Mouse (Mus musculus): Measurements from ENCODE around the gene Eya3. TPM values are rescaled to one million over a fixed set of nuclear protein-coding genes. Genes with fewer than 3 reads are reported as not detected.
"Not testable (repeated sequence)": the region's sequence is repeated elsewhere in the genome, so short reads cannot be mapped to it uniquely, and the experiment has no call there.

The Eya3 gene
- polyA plus RNA-seq (2015; fragmentation: Nextera tagmentation; extraction: Ambion mirVana), result 26.2 and 33.4 TPM in 2 replicates

GRCm38 (mm10) chr4:132638461-132639190 lies at the start of gene Eya3:
Gene Eya3, plus strand, starts transcription at chr4:132638987.
- no peaks in the 10 kb centered on the region for H3K27me3 ChIP-seq
- H3K9ac ChIP-seq, result peak within 1 kb of the TSS; percentile 86
- peak; percentile 99 for ATAC-seq (replicated peaks; ENCODE audit: low FRiP score)
- peaks cover 14% of the 10 kb centered on the region for H3K4me1 ChIP-seq
- peak within 1 kb of the TSS; percentile 78 for H3K4me2 ChIP-seq
- H3K9me3 ChIP-seq (replicated peaks), result no peaks in the 10 kb centered on the region
- H3K4me3 ChIP-seq (replicated peaks), result peak within 1 kb of the TSS; percentile 97
- under 1% methylated on average over 41 of the region's 41 CpGs for WGBS
- H3K36me3 ChIP-seq, result peaks cover 15% of the 10 kb centered on the region
- H3K27ac ChIP-seq, result peak within 1 kb of the TSS; percentile 89

- no peak overlapping the region for H3K4me2 ChIP-seq
- H3K9me3 ChIP-seq (replicated peaks), result no peaks in the 10 kb centered on the region
- no peak overlapping the region for H3K27ac ChIP-seq
- H3K36me3 ChIP-seq, result no peaks in the 10 kb centered on the region
- no peaks in the 10 kb centered on the region for H3K27me3 ChIP-seq
- 85% methylated on average over 10 of the region's 10 CpGs for WGBS
- H3K9ac ChIP-seq, result no peak overlapping the region
- no peak overlapping the region for H3K4me3 ChIP-seq (replicated peaks)
- H3K4me1 ChIP-seq, result 0 out of 2 replicates have a peak, but pooled peaks cover 4% of the 10 kb centered on the region
- ATAC-seq (replicated peaks; ENCODE audit: low FRiP score), result no peak
Observed at GRCm38 (mm10) chr4:132590642-132591041, 48.1 kb upstream of the Eya3 start.

- Histone ChIP-seq H3K27me3 (no peaks in the 10 kb centered on the region), H3K9me3 (replicated peaks) (no peaks in the 10 kb centered on the region), H3K36me3 (no peaks in the 10 kb centered on the region), H3K4me1 (0 out of 2 replicates have a peak, but pooled peaks cover 4% of the 10 kb centered on the region), H3K4me2 (no peak overlapping the region), H3K27ac (no peak overlapping the region), H3K4me3 (replicated peaks) (no peak overlapping the region), H3K9ac (no peak overlapping the region)
- ATAC-seq (replicated peaks; ENCODE audit: low FRiP score), result no peak
- WGBS, result 90% methylated on average over 9 of the region's 9 CpGs
Observed at GRCm38 (mm10) chr4:132592958-132593357, 45.8 kb upstream of the Eya3 start.

- Histone ChIP-seq H3K4me3 (replicated peaks) (no peak overlapping the region), H3K27ac (no peak overlapping the region), H3K9ac (no peak overlapping the region), H3K4me1 (0 out of 2 replicates have a peak, but pooled peaks cover 4% of the 10 kb centered on the region), H3K36me3 (no peaks in the 10 kb centered on the region), H3K27me3 (no peaks in the 10 kb centered on the region), H3K9me3 (replicated peaks) (no peaks in the 10 kb centered on the region), H3K4me2 (no peak overlapping the region)
- 52% methylated on average over 4 of the region's 4 CpGs for WGBS
- no peak for ATAC-seq (replicated peaks; ENCODE audit: low FRiP score)
Observed at GRCm38 (mm10) chr4:132594191-132594590, 44.6 kb upstream of the Eya3 start.

- no peak for ATAC-seq (replicated peaks; ENCODE audit: low FRiP score)
- Histone ChIP-seq H3K4me1 (0 out of 2 replicates have a peak, but pooled peaks cover 4% of the 10 kb centered on the region), H3K4me3 (replicated peaks) (no peak overlapping the region), H3K9me3 (replicated peaks) (no peaks in the 10 kb centered on the region), H3K27me3 (no peaks in the 10 kb centered on the region), H3K9ac (no peak overlapping the region), H3K27ac (no peak overlapping the region), H3K36me3 (no peaks in the 10 kb centered on the region), H3K4me2 (no peak overlapping the region)
- 77% methylated on average over 2 of the region's 2 CpGs for WGBS
Observed at GRCm38 (mm10) chr4:132598861-132599260, 39.9 kb upstream of the Eya3 start.

- Histone ChIP-seq H3K4me2 (no peak overlapping the region), H3K27me3 (no peaks in the 10 kb centered on the region), H3K9ac (no peak overlapping the region), H3K4me1 (no peaks in the 10 kb centered on the region), H3K9me3 (replicated peaks) (no peaks in the 10 kb centered on the region), H3K27ac (no peak overlapping the region), H3K4me3 (replicated peaks) (no peak overlapping the region), H3K36me3 (no peaks in the 10 kb centered on the region)
- ATAC-seq (replicated peaks; ENCODE audit: low FRiP score), result no peak
- WGBS, result 67% methylated on average over 3 of the region's 3 CpGs
Observed at GRCm38 (mm10) chr4:132599764-132600163, 39.0 kb upstream of the Eya3 start.

GRCm38 (mm10) chr4:132600465-132600864 lies 38.3 kb upstream of the Eya3 start:
- no peaks in the 10 kb centered on the region for H3K4me1 ChIP-seq
- no peaks in the 10 kb centered on the region for H3K27me3 ChIP-seq
- H3K36me3 ChIP-seq, result no peaks in the 10 kb centered on the region
- WGBS, result 80% methylated on average over 6 of the region's 6 CpGs
- no peak overlapping the region for H3K27ac ChIP-seq
- H3K9ac ChIP-seq, result no peak overlapping the region
- ATAC-seq (replicated peaks; ENCODE audit: low FRiP score), result no peak
- no peak overlapping the region for H3K4me2 ChIP-seq
- H3K9me3 ChIP-seq (replicated peaks), result no peaks in the 10 kb centered on the region
- no peak overlapping the region for H3K4me3 ChIP-seq (replicated peaks)

- not testable (repeated sequence) for H3K27ac ChIP-seq; H3K4me3 ChIP-seq (replicated peaks); H3K4me2 ChIP-seq; H3K27me3 ChIP-seq; H3K9ac ChIP-seq; H3K9me3 ChIP-seq (replicated peaks); H3K36me3 ChIP-seq; H3K4me1 ChIP-seq; ATAC-seq (replicated peaks; ENCODE audit: low FRiP score)
- WGBS, result 84% methylated on average over 5 of the region's 5 CpGs
Observed at GRCm38 (mm10) chr4:132601242-132601641, 37.5 kb upstream of the Eya3 start.

- Histone ChIP-seq H3K9ac (no peak overlapping the region), H3K9me3 (replicated peaks) (no peaks in the 10 kb centered on the region), H3K27me3 (no peaks in the 10 kb centered on the region), H3K27ac (no peak overlapping the region), H3K4me1 (0 out of 2 replicates have a peak, but pooled peaks cover 3% of the 10 kb centered on the region), H3K36me3 (no peaks in the 10 kb centered on the region), H3K4me2 (no peak overlapping the region), H3K4me3 (replicated peaks) (no peak overlapping the region)
- WGBS, result 84% methylated on average over 4 of the region's 4 CpGs
- ATAC-seq (replicated peaks; ENCODE audit: low FRiP score), result no peak
Observed at GRCm38 (mm10) chr4:132603468-132603867, 35.3 kb upstream of the Eya3 start.

- H3K4me3 ChIP-seq (replicated peaks), result no peak overlapping the region
- no peak for ATAC-seq (replicated peaks; ENCODE audit: low FRiP score)
- no peaks in the 10 kb centered on the region for H3K9me3 ChIP-seq (replicated peaks)
- no peaks in the 10 kb centered on the region for H3K27me3 ChIP-seq
- H3K4me1 ChIP-seq, result 0 out of 2 replicates have a peak, but pooled peaks cover 3% of the 10 kb centered on the region
- no peak overlapping the region for H3K9ac ChIP-seq
- no peaks in the 10 kb centered on the region for H3K36me3 ChIP-seq
- WGBS, result 33% methylated on average over 5 of the region's 5 CpGs
- H3K27ac ChIP-seq, result no peak overlapping the region
- H3K4me2 ChIP-seq, result no peak overlapping the region
Observed at GRCm38 (mm10) chr4:132605816-132606215, 33.0 kb upstream of the Eya3 start.

- no peaks in the 10 kb centered on the region for H3K27me3 ChIP-seq
- no peak overlapping the region for H3K4me2 ChIP-seq
- H3K27ac ChIP-seq, result no peak overlapping the region
- H3K4me3 ChIP-seq (replicated peaks), result no peak overlapping the region
- H3K9me3 ChIP-seq (replicated peaks), result no peaks in the 10 kb centered on the region
- no peaks in the 10 kb centered on the region for H3K36me3 ChIP-seq
- H3K9ac ChIP-seq, result no peak overlapping the region
- no peak for ATAC-seq (replicated peaks; ENCODE audit: low FRiP score)
- WGBS, result 54% methylated on average over 4 of the region's 4 CpGs
- 0 out of 2 replicates have a peak, but pooled peaks cover 3% of the 10 kb centered on the region for H3K4me1 ChIP-seq
Observed at GRCm38 (mm10) chr4:132608147-132608546, 30.6 kb upstream of the Eya3 start.

- no peaks in the 10 kb centered on the region for H3K36me3 ChIP-seq
- H3K4me2 ChIP-seq, result no peak overlapping the region
- 0 out of 2 replicates have a peak, but pooled peaks cover 3% of the 10 kb centered on the region for H3K4me1 ChIP-seq
- H3K27me3 ChIP-seq, result no peaks in the 10 kb centered on the region
- 76% methylated on average over 3 of the region's 3 CpGs for WGBS
- no peak for ATAC-seq (replicated peaks; ENCODE audit: low FRiP score)
- H3K27ac ChIP-seq, result no peak overlapping the region
- no peak overlapping the region for H3K4me3 ChIP-seq (replicated peaks)
- no peaks in the 10 kb centered on the region for H3K9me3 ChIP-seq (replicated peaks)
- H3K9ac ChIP-seq, result no peak overlapping the region
Observed at GRCm38 (mm10) chr4:132610301-132610984, 28.3 kb upstream of the Eya3 start.
